Mouse (Mus musculus): Measurements from ENCODE around the gene Ocel1. TPM values are rescaled to one million over a fixed set of nuclear protein-coding genes. Genes with fewer than 3 reads are reported as not detected.
A peak's percentile ranks its signal among the peaks of the same experiment; 100 is the strongest.

The Ocel1 gene
- polyA plus RNA-seq, 1 experiment from 2014 or later, result 20.5 TPM

- H3K27ac ChIP-seq (ENCODE audit: low read depth, low read length), result no peak overlapping the region
- H3K9ac ChIP-seq (ENCODE audit: low read depth, low read length), result no peak overlapping the region
- peak overlapping the region; percentile 63; the same call in 1 of the 2 replicates for H3K4me3 ChIP-seq (ENCODE audit: low read depth, low read length)
- WGBS, result 80% methylated on average over 12 of the region's 12 CpGs
- H3K36me3 ChIP-seq (ENCODE audit: control insufficient read depth, insufficient read depth), result peaks cover 17% of the 10 kb centered on the region
- no peaks in the 10 kb centered on the region for H3K9me3 ChIP-seq (ENCODE audit: control insufficient read depth)
- ATAC-seq, result no peak
- H3K4me1 ChIP-seq (replicated peaks; ENCODE audit: control insufficient read depth, insufficient read depth, low read length), result 0 out of 2 replicates have a peak, but pooled peaks cover 5% of the 10 kb centered on the region
- H3K27me3 ChIP-seq (replicated peaks; ENCODE audit: control insufficient read depth, insufficient read depth, low read length), result no peaks in the 10 kb centered on the region
- H3K4me2 ChIP-seq (replicated peaks; ENCODE audit: low read depth), result peak overlapping the region; percentile 73
- TF ChIP-seq CTCF (IDR thresholded peaks at IDR 0.05; ENCODE audit: low read depth), result no peak
These were observed 26.6 kb downstream of the Ocel1 start for GRCm38 (mm10) chr8:71397701-71398100.

GRCm38 (mm10) chr8:71400826-71401225 lies 29.7 kb downstream of the Ocel1 start:
- 0 out of 2 replicates have a peak, but pooled peaks cover 8% of the 10 kb centered on the region for H3K4me1 ChIP-seq (replicated peaks; ENCODE audit: control insufficient read depth, insufficient read depth, low read length)
- H3K27ac ChIP-seq (ENCODE audit: low read depth, low read length), result no peak overlapping the region
- H3K36me3 ChIP-seq (ENCODE audit: control insufficient read depth, insufficient read depth), result peaks cover 17% of the 10 kb centered on the region
- TF ChIP-seq CTCF (IDR thresholded peaks at IDR 0.05; ENCODE audit: low read depth), result no peak
- ATAC-seq, result no peak
- H3K27me3 ChIP-seq (replicated peaks; ENCODE audit: control insufficient read depth, insufficient read depth, low read length), result no peaks in the 10 kb centered on the region
- WGBS, result 98% methylated on average over 2 of the region's 2 CpGs
- H3K9me3 ChIP-seq (ENCODE audit: control insufficient read depth), result no peaks in the 10 kb centered on the region
- no peak overlapping the region for H3K9ac ChIP-seq (ENCODE audit: low read depth, low read length)
- H3K4me3 ChIP-seq (ENCODE audit: low read depth, low read length), result no peak overlapping the region
- no peak overlapping the region for H3K4me2 ChIP-seq (replicated peaks; ENCODE audit: low read depth)

- no peak overlapping the region for H3K27ac ChIP-seq (ENCODE audit: low read depth, low read length)
- H3K4me1 ChIP-seq (replicated peaks; ENCODE audit: control insufficient read depth, insufficient read depth, low read length), result 0 out of 2 replicates have a peak, but pooled peaks cover 8% of the 10 kb centered on the region
- no peaks in the 10 kb centered on the region for H3K9me3 ChIP-seq (ENCODE audit: control insufficient read depth)
- H3K4me3 ChIP-seq (ENCODE audit: low read depth, low read length), result no peak overlapping the region
- no peak overlapping the region for H3K4me2 ChIP-seq (replicated peaks; ENCODE audit: low read depth)
- ATAC-seq, result no peak
- no peak for TF ChIP-seq CTCF (IDR thresholded peaks at IDR 0.05; ENCODE audit: low read depth)
- H3K36me3 ChIP-seq (ENCODE audit: control insufficient read depth, insufficient read depth), result peaks cover 17% of the 10 kb centered on the region
- H3K27me3 ChIP-seq (replicated peaks; ENCODE audit: control insufficient read depth, insufficient read depth, low read length), result no peaks in the 10 kb centered on the region
- H3K9ac ChIP-seq (ENCODE audit: low read depth, low read length), result no peak overlapping the region
These were observed 30.4 kb downstream of the Ocel1 start for GRCm38 (mm10) chr8:71401454-71401853.

GRCm38 (mm10) chr8:71402446-71402964 lies 31.4 kb downstream of the Ocel1 start:
- ATAC-seq, result no peak
- Histone ChIP-seq H3K36me3 (ENCODE audit: control insufficient read depth, insufficient read depth) (peaks cover 18% of the 10 kb centered on the region), H3K27ac (ENCODE audit: low read depth, low read length) (no peak overlapping the region), H3K27me3 (replicated peaks; ENCODE audit: control insufficient read depth, insufficient read depth, low read length) (no peaks in the 10 kb centered on the region), H3K4me1 (replicated peaks; ENCODE audit: control insufficient read depth, insufficient read depth, low read length) (0 out of 2 replicates have a peak, but pooled peaks cover 6% of the 10 kb centered on the region), H3K4me2 (replicated peaks; ENCODE audit: low read depth) (no peak overlapping the region), H3K9ac (ENCODE audit: low read depth, low read length) (no peak overlapping the region), H3K9me3 (ENCODE audit: control insufficient read depth) (no peaks in the 10 kb centered on the region), H3K4me3 (ENCODE audit: low read depth, low read length) (no peak overlapping the region)
- 88% methylated on average over 9 of the region's 9 CpGs for WGBS
- no peak for TF ChIP-seq CTCF (IDR thresholded peaks at IDR 0.05; ENCODE audit: low read depth)

GRCm38 (mm10) chr8:71403107-71403885 lies 32.2 kb downstream of the Ocel1 start:
- Histone ChIP-seq H3K27ac (ENCODE audit: low read depth, low read length) (peak overlapping the region; percentile 35; the same call in 1 of the 2 replicates), H3K9me3 (ENCODE audit: control insufficient read depth) (no peaks in the 10 kb centered on the region), H3K36me3 (ENCODE audit: control insufficient read depth, insufficient read depth) (peaks cover 18% of the 10 kb centered on the region), H3K9ac (ENCODE audit: low read depth, low read length) (no peak overlapping the region), H3K27me3 (replicated peaks; ENCODE audit: control insufficient read depth, insufficient read depth, low read length) (no peaks in the 10 kb centered on the region), H3K4me3 (ENCODE audit: low read depth, low read length) (no peak overlapping the region), H3K4me1 (replicated peaks; ENCODE audit: control insufficient read depth, insufficient read depth, low read length) (0 out of 2 replicates have a peak, but pooled peaks cover 4% of the 10 kb centered on the region), H3K4me2 (replicated peaks; ENCODE audit: low read depth) (no peak overlapping the region)
- TF ChIP-seq CTCF (IDR thresholded peaks at IDR 0.05; ENCODE audit: low read depth), result no peak
- ATAC-seq, result peak; percentile 68
- WGBS, result 28% methylated on average over 6 of the region's 6 CpGs

- no peak for TF ChIP-seq CTCF (IDR thresholded peaks at IDR 0.05; ENCODE audit: low read depth)
- ATAC-seq, result no peak
- Histone ChIP-seq H3K4me1 (replicated peaks; ENCODE audit: control insufficient read depth, insufficient read depth, low read length) (0 out of 2 replicates have a peak, but pooled peaks cover 4% of the 10 kb centered on the region), H3K4me3 (ENCODE audit: low read depth, low read length) (no peak overlapping the region), H3K4me2 (replicated peaks; ENCODE audit: low read depth) (no peak overlapping the region), H3K9ac (ENCODE audit: low read depth, low read length) (no peak overlapping the region), H3K9me3 (ENCODE audit: control insufficient read depth) (no peaks in the 10 kb centered on the region), H3K27me3 (replicated peaks; ENCODE audit: control insufficient read depth, insufficient read depth, low read length) (no peaks in the 10 kb centered on the region), H3K36me3 (ENCODE audit: control insufficient read depth, insufficient read depth) (peaks cover 17% of the 10 kb centered on the region), H3K27ac (ENCODE audit: low read depth, low read length) (no peak overlapping the region)
- 86% methylated on average over 8 of the region's 8 CpGs for WGBS
These were observed 32.9 kb downstream of the Ocel1 start for GRCm38 (mm10) chr8:71404011-71404410.
